Mouse (Mus musculus): ENCODE measurements around the gene Zdhhc19.
A peak's percentile ranks its signal among the peaks of the same experiment; 100 is the strongest.

Gene Zdhhc19

DNA sequence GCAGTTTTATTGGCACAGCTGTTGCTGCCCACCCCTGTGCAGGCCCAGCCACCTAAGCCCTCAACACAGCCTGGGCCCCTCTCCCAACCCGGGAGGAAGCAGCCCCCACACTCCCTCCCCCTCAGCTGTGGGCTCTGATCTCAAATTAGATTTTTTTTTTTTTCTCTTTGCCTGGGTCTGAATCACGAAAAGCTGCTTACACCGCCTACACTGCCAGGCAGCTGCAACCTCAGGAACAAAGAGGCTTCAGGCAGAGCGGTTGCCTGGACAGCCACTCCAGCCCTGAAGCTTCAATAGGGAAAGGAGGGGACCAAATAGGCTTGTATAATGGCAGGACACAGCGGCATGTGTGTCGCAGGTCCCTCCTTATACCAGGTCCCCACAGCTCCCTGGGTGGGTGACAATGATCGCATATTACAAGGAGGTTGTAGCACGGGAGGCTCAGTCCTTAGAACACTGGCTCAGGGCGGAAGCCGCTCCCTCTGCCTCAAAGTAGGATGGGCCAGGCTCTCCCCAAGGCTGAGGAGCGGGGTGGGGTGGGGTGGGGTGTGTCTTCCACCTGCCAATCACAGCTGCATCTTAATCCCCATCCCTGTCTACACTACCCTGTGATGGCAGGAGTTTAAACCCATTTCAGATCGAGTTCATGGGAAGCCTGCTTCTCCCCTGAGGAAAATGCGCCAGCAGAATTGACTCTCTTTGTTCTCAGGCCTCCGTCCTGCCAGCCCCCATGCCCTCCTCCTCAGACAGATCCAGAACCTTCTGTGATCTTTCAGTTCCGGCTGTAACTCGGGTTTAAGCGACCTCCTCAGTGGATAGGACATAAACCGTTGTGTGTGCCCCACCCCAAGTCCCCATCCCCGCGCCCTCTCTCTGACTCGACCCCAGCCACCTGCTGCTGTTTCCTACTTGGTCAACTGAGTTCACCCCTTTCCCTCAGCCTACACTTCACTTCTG is 20.2 kb downstream of the Zdhhc19 start:
- DNase-seq (ENCODE audit: low spot score in 2 of 2) = peak; percentile 84 to 91

DNA sequence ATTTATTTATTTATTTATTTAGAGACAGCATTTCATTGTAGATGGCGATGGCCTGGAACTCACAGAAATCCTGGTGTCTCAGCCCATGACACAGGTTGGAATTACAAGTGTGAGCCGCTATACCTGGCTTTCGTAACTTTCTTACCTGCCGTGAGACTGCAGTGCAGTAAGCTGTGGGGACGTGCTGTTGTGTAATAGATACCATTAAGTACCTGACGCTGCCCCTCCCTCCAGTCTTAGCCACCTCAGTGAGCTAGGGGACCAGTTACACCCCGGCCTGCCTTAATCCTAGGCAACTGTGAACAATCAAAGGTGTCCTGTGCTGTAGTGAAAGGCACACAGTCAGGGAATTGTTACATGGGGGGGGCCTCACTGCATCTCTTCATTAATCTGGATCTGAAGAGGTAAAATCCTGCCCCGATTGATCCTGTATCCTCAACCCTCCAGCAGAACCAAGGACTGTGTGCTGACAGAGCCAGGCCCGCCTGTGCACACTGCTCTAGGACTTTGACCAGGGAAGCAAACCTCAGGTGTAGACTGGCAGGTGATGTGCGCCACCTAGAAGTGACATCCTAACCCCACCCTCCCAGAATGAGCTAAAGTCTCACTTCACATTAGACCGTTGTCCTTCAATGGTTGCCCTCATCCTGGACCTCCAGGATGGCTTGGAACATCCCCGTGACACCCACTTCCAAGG is 21.9 kb downstream of the Zdhhc19 start:
- DNase-seq (ENCODE audit: low spot score in 2 of 2) = no peak

DNA sequence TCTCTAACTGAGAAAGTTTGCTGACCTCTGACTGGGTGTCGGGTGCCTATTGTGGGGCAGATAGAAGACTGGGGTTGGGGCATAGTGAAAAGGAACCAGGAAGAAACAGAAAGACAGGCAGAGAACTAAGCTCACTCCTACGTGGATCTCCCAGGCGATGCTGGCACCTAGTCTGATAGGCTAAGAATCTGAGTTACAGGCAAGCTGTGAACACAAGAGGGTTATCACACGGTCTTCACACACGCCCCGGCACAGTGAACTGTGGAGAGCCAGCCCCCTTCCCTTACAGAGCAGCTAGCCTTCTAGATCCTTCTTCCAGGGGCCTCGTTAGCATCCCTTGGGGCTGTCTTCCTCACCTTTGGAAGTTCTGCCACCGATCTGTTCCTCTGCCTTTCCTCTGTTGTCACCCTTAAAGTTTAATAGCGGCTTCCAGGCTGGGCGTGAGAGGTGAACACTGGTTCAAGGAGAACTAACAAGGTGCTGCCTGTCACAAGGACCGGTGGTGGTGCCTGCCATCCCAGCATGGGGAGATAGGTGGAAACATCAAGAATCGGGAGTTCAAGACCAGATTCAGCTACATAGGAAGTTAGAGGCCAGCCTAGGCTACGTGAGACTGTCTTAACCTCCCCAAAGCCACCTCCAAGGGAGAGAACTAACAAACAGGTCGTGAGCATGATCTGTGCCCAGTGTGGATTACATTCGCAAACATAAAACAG is 23.7 kb downstream of the Zdhhc19 start:
- no peak for DNase-seq (ENCODE audit: low spot score in 2 of 2)

DNA sequence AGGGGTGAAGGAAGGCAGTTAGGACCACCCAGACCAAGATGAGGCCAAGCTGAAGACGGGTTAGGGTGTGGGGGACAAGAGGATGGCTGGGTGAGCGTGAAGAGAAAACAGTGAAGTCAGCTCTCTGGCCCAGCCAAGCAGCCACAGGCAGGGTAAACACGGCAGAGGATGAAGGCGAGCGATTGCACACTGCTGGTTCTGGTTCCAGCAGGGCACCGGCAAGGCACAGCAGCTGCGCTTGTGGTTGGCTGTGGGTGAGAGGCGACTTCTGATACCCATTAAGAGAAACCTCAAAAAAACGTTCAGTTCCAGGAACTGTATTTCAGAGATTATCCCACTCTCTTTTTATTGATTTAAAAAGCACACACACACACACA is 24.3 kb downstream of the Zdhhc19 start:
- DNase-seq (ENCODE audit: low spot score in 2 of 2) = no peak

DNA sequence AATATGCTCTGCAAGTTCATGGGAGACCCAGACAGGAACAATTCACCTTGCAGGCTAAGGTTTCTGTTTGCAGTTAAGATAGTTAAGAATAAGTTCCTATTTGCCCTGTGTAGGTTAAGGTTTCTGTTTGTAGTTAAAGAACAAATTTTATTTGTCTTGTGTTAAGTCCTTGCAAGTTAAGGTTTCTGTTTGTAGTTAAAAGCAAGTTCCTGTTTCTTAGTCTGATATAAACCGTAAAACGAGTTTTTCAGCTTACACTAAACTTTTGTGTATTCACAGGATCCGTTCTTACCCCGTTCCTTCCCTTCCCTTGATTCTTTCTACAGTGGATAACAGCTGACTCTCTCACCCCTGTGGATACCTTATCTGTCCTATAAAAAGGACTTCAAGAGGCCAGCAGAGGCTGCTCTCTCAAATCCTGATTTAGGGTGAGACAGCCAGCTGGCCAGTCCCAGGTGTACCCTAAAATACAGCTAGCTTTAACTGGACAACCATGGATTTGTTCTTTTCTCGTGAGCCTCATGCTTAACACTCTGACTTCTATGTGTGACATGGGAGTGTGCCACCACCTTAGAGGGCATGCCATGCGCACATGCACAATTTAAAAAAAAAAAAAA is 26.6 kb downstream of the Zdhhc19 start:
- DNase-seq (ENCODE audit: low spot score in 2 of 2) = no peak

DNA sequence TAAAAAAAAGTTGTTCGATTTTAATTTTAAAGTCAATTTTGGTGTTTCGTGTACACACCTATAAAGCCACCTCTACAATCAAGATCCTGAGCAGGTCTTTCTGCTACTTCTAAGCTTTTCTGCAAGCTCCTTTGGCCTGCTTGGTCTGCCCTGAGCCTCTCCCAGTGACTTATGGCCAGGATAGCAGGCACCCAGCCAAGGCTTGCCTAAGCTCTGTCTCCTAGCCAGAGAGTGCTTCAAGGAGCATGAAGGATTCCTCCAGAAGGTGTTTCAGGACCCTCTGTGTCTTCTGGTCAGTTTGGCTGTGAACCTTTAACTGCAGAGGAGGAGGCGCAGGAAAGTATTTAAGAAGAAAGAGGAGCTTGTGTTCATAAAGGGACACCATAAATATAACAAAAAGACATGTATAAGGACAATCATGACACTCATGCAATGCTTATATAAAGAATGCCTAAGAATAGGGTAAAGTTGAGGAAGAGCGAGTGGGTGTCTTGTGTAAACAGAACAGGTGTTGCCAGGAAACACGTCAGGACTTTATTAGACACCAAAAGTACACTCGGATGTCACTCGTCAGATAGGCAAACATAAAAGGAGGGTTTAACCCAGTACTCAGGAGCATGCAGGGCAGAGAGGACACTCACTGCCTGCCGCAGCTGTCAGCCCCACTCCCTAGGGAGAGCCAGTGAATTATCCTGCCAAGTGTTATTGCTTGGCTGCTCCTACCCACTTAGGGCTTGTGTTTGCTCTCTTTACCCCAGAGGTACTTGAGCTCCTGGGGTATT is 27.6 kb downstream of the Zdhhc19 start:
- no peak for DNase-seq (ENCODE audit: low spot score in 2 of 2)

DNA sequence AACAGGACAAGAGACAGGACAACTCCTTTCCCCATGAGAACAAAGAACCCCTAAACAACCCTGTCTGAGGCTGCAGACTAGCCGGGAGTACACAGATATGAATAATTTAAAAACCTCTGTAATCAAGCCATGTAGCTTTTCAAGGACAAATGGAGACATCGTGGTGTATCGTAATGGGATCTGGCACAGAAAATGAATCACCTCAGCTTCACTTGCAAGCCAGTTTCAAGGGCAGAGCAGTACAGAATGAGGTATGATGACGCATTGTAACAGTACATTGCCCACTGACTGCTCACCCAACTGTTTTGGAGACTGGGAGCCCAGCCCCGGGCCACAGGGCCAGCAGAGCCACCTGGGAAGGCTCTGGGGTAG is 28.2 kb downstream of the Zdhhc19 start:
- no peak for DNase-seq (ENCODE audit: low spot score in 2 of 2)

DNA sequence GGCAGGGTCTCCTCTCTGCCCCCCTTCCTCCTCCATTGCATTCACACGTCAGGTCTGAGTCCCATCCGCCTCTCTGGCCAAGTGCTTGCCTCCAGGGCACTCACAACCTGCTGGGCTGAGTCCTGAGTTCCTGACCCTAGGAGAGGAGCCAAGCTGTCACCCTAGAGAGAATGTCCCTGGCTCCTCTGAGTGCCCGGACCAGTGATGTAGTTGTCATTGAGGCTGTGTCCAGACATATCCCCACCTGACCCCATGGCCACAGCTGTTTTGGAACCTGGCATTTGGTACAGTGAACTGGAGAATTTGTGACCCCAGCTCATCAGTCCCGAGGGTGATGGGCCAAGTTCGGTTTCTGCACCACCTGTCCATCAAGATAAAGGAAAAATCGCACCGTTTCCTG is 30.8 kb downstream of the Zdhhc19 start:
- DNase-seq (ENCODE audit: low spot score in 2 of 2) = no peak

DNA sequence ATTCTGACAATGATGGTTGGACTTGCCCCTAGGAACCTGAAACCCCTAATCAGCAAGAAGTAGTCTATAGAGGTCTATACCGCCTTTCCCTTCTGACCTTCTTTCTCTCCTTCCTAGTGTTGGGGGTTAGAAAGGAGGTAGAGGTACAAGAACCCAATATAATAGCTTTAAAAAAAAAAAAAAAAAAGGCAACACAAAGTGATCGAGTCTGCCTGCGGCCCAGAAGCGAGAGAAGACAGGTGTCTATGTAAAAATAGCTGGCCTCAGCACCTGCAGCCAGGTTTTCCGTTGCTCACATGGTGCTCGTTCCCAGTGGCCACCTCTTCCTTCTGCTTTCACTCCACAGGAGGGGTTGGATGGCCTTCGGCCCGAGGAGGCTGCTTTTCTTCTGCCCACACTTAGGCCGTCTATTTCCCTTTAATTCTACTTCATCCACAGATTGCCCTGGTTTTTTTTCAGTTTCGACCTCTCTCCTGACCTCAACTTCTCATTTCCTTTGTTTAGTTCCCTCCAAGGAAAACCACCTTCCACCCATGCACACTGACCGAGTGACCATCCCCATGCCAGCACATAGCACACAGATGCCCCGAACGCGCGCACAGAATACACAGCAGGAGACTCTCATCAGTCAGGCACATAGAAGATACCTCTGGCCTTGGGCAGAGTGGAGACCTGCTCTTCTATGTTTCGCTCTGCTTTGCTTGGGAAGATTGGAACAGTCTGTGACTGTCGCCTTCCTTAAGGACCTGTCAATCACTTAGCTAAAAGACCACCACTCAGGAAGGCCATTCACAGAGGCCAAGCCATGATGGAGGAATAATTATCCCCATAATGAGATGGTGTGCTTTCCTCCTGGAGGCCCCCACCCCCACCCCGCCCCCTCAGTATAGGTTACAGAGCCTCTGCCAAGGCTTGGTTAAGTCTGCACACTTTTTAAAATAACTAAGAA is 37.1 kb downstream of the Zdhhc19 start:
- no peak for DNase-seq (ENCODE audit: low spot score in 2 of 2)

DNA sequence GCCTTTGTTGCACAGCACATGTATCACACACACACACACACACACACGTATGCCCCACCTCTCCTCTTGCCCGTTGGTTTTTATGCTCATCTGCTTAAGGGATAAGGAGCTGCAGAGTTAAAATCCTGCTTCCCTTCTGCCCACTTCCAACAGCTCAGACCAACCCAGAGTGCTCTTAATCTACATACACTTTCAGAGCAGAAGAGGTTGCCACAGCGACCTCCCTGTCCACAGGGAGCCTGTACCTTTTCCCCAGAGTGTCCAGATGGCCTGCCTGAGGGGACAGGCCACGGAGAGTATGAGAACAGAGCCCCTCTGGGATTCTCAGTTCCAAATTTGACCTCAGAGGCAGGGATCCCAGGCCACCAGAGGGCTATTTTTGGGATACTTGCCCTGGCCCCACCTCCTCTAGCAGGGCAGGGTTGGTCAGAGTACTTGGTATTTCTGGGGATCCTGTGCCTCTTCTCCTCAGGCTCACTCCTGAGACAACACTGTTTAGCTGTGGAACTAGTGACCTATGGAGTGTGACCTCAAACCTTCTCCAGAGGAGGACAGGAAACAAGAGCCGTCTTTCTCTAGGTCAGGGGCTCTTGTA is 39.2 kb downstream of the Zdhhc19 start:
- no peak for DNase-seq (ENCODE audit: low spot score in 2 of 2)

DNA sequence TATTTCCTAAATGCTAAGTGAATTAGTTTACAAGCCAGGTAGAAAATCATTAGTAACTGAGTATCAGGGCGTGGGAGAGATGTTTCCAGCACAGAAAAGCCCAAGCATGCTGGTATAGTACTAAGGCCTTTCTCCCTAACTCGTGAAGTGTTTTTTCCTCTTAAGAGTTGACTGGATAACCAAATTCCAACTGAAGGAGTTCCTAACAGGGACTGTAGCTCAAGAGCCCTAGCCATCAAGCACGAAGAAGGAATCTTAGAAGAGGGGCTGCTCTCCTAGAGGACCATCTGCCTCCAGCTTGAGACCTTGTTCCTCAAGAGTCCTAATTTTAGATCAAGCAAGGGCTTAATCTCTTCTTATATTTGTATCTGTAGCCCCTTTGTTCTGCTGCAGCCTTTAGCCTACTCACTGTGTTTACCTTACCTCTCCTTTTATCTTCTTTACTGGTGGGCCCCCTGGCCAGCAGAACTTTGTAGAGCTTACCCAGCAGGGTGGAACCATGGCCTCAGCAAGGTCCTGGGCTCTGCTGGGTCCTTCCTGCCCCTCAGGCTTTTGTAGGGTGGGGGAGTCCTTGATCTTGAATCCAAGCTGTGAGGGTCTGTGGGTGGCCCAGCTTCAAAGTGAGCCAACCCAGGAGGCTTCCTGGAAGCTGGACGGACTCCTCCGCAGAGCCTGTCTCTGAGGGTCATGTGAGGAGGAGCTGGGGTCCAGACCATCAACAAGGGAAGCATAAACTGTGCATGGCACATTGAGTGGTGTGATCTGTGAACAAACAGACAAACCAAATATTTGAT is 42.0 kb downstream of the Zdhhc19 start:
- no peak for DNase-seq (ENCODE audit: low spot score in 2 of 2)

DNA sequence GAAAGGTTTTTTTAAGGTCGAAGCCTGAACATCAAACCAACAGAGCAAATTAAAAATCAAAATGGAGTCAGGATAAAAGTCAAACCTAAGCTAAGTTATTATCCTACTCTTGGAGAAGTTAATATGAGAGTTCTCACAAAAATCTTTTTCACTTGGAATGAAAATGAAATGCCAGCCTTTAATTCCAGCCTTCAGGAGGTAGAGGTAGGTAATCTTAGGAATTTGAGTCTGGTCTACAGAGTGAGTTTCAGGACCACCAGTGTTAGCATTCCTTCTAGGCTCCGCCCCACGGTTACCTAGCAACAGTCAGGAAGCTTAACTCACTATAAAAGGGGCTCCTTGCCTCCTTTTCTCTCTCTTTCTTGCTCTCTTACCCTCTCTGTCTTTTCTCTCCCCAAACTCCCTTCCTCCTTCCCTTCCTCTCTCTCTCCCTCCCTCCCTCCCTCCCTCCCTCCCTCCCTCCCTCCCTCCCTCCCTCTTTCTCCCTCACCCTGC is 42.7 kb downstream of the Zdhhc19 start:
- DNase-seq (ENCODE audit: low spot score in 2 of 2) = no peak

DNA sequence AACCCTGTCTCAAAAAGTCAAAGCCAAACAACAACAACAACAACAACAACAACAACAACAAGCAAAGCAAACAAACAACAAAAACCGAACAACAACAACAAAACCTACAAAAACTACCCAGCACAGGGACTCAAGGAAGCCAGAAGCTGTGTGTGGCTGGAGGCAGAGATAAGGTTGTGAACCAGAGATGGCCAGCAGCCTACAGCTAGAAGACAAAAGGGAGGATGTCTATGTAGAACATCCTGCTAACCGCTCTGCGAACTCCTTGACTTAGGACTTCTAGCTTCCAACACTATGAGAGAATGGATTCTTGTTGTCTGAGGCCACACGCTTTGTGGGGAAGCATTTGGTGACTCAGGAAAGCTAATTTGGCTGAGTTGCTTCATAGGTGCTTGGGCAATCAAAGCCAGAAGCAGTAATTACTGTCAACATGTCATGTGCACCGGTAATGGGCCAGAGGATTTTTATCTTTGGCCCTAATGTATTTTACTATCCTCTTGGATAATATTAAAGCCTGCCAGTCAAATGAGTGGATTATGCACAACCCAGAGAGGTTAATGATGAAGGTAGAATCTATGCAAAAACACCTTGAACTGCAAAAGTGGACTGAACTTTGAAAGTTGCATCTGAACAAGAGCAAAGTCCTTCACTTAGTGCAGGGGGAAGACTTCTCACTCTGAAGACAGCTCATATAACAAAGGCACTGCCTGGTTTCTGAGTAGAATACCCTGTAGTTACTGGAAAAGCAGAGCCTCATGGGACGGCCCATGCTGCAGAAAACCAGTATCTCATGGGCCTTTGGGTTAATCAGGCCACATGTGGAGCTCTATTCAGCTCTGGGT is 45.5 kb downstream of the Zdhhc19 start:
- no peak for DNase-seq (ENCODE audit: low spot score in 2 of 2)

DNA sequence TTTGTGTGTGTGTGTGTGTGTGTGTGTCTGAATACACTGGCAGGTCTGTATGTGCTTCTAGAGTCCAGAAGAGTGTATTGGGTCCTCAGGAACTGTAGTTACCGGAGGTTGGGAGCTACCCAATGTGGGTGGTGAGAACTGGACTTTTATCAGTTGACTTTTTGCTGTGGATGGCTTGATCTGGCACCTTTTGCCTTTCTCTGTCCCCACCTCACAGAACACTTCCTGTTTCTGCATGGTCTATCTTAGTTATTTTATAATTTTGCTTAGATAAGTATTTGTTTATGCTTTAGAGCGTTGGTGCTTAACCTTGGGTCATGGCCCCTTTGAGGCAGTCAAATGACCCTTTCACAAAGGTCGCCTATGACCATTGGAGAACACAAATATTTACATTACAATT is 47.4 kb downstream of the Zdhhc19 start:
- DNase-seq (ENCODE audit: low spot score in 2 of 2) = no peak

DNA sequence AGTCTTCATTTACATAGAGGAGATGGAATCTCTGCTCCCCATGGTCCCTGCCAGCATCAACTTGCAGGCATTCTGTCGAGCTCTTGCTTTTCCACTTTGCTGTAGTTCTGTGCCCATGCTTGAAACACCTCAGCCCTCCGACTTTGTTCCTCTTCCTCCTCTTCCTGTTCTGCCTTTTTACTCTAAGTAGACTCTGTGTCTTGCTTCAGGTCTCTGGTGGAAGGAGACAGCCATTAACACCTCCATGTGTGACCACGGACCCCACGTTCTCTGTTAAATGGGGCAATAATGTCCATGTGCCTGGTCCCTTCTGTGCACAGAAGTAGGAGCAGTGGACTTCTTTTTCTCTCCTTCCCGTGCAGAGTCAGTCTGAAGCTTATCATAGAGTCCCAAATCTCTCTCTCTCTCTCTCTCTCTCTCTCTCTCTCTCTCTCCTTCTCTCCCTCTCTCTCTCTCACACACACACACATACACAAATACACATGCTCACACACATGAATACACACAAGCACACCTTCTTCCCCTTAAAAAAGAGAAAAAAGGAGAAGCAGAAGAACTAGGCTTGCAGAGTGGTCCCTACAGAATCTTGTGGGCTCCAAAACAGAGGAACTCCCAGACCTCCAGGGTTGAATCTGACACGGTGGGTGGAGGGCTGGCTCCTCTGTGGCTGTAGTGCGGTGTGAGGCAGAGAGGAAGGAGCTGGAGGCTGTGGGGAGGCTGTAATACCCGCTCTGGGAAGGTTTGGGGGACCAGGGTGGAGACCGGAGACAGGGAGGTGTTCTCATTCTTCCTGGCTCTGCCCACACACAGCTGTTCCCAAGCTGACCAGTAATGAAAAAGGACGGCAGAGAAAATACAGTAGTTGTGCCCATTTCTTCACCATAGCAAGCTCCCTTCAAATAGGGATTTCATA is 51.3 kb downstream of the Zdhhc19 start:
- peak in 1 of 2 experiments; percentile 3 for DNase-seq (ENCODE audit: low spot score in 2 of 2)

DNA sequence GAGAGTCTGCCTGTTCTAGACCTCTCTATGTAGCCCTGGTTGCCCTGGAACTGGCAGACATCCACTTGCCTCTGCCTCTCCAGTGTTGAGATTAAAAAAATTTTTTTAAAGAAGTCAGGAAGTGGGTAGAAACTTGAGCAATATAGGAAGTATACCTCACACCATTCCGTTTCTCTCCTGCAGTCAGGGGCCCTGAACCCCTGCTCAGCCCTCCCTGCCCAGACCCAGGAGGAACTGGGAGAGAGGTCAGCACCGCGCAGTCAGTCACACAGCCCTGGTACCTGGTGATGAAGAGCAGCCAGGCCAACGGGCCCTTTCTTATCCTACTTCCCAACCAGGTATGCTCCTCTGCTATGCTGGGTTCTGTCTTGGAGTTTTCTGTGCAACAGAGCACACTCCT is 54.0 kb downstream of the Zdhhc19 start:
- DNase-seq (ENCODE audit: low spot score in 2 of 2) = no peak

DNA sequence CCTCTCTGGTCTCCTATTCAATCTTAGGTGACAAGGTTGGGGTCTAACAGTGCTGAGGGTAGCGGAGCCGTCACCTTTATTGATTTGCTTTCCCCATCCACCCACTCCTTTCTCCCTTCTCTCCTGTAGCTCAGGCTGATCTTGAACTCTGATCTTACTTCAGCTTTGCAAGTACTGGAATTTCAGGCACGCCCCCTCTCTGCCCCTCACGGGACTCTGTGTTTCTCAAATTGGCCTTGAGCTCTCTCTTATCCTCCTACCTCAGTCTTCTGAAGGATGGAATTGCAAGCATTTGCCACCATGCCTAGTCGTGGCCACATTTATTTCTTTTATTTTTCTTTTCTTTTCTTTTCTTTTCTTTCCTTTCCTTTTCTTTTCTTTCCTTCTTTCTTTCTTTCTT is 54.4 kb downstream of the Zdhhc19 start:
- DNase-seq (ENCODE audit: low spot score in 2 of 2) = no peak
